Mouse (Mus musculus) spleen, adult 18-20 months (tissue): ENCODE data around the gene Fscn3.

Experiments
- DNase-seq, 2 experiments: peaks; one replicate each; pipeline ENCODE4 v3.0.0; 2022; ENCODE audit warnings: mixed read lengths in 2 of 2

The Fscn3 gene

GRCm38 (mm10) chr6:28429870-28430269 lies 2.3 kb downstream of the Fscn3 start:
- DNase-seq = no peak

GRCm38 (mm10) chr6:28430795-28431537 lies 3.4 kb downstream of the Fscn3 start:
- DNase-seq = no peak

- DNase-seq = no peak
Measured at GRCm38 (mm10) chr6:28431538-28431855, 3.9 kb downstream of the Fscn3 start.

- DNase-seq = no peak
Measured at GRCm38 (mm10) chr6:28447937-28448336, 20.3 kb downstream of the Fscn3 start.

- DNase-seq = no peak
Measured at GRCm38 (mm10) chr6:28449253-28449652, 21.7 kb downstream of the Fscn3 start, which contains the start of gene Pax4. Gene Pax4 (minus strand): TSS chr6:28449353.

- DNase-seq = no peak
Measured at GRCm38 (mm10) chr6:28450481-28450880, 22.9 kb downstream of the Fscn3 start.

- no peak for DNase-seq
Measured at GRCm38 (mm10) chr6:28450977-28451376, 23.4 kb downstream of the Fscn3 start.

GRCm38 (mm10) chr6:28459221-28459668 lies 31.7 kb downstream of the Fscn3 start:
- DNase-seq = no peak

GRCm38 (mm10) chr6:28460534-28460933 lies 32.9 kb downstream of the Fscn3 start:
- peak; percentile 14 to 62 for DNase-seq

- no peak for DNase-seq
Measured at GRCm38 (mm10) chr6:28464630-28465029, 37.0 kb downstream of the Fscn3 start.

GRCm38 (mm10) chr6:28470017-28470602 lies 42.5 kb downstream of the Fscn3 start:
- no peak for DNase-seq

- no peak for DNase-seq
Measured at GRCm38 (mm10) chr6:28470621-28471020, 43.0 kb downstream of the Fscn3 start.

GRCm38 (mm10) chr6:28471284-28472035 lies 43.9 kb downstream of the Fscn3 start:
- DNase-seq = no peak

GRCm38 (mm10) chr6:28474211-28474610 lies 46.6 kb downstream of the Fscn3 start:
- no peak for DNase-seq

- no peak for DNase-seq
Measured at GRCm38 (mm10) chr6:28474839-28475238, 47.2 kb downstream of the Fscn3 start, which contains the start of gene Snd1. Gene Snd1 (plus strand): TSS chr6:28475139.

GRCm38 (mm10) chr6:28479865-28480751 lies 52.5 kb downstream of the Fscn3 start:
- DNase-seq = peak; percentile 89 to 96

- DNase-seq = no peak
Measured at GRCm38 (mm10) chr6:28480752-28481492, 53.3 kb downstream of the Fscn3 start.

GRCm38 (mm10) chr6:28482711-28483315 lies 55.2 kb downstream of the Fscn3 start:
- DNase-seq = no peak

GRCm38 (mm10) chr6:28486008-28486407 lies 58.4 kb downstream of the Fscn3 start:
- DNase-seq = no peak

- DNase-seq = no peak
Measured at GRCm38 (mm10) chr6:28486471-28486870, 58.9 kb downstream of the Fscn3 start.

- DNase-seq = no peak
Measured at GRCm38 (mm10) chr6:28486905-28487304, 59.3 kb downstream of the Fscn3 start.
